Mouse (Mus musculus) heart, embryonic 11.5 days (tissue): ENCODE measurements at regions not wholly inside any gene's neighbourhood (a gene's known extent, or its start where the extent isn't known, plus 50 kb on each side); places are given as distances from the start of the nearest gene placed in this dataset.

Experiments used
- ATAC-seq: fragments of 200-750 bp; cut with Nextera tagmentation; replicated peaks from 2 replicates; pipeline ENCODE4 v1.8.0; 2017; ENCODE audit warnings: moderate library complexity; ENCODE audit not compliant: insufficient number of reproducible peaks, low FRiP score, low TSS enrichment
- H3K27ac ChIP-seq: fragments of 300-500 bp; sonication (generic); 2 replicates; pipeline ENCODE4 v1.5.1; 2014; ENCODE audit warnings: mild to moderate bottlenecking, low read depth, low read length
- H3K27me3 ChIP-seq: fragments of 300-500 bp; sonication (generic); 2 replicates; pipeline ENCODE4 v1.6.1; 2014; ENCODE audit warnings: mild to moderate bottlenecking, low read length, mixed read lengths; ENCODE audit not compliant: control insufficient read depth, insufficient read depth
- H3K36me3 ChIP-seq: fragments of 300-500 bp; sonication (generic); 2 replicates; pipeline ENCODE4 v1.6.1; 2014; ENCODE audit warnings: mild to moderate bottlenecking, low read length, moderate library complexity, mixed read lengths; ENCODE audit not compliant: control insufficient read depth, insufficient read depth
- H3K4me1 ChIP-seq: fragments of 300-500 bp; sonication (generic); 2 replicates; pipeline ENCODE4 v1.6.1; 2014; ENCODE audit warnings: low read length; ENCODE audit not compliant: control insufficient read depth, insufficient read depth
- H3K4me2 ChIP-seq: fragments of 300-500 bp; sonication (generic); 2 replicates; pipeline ENCODE4 v1.6.1; 2014; ENCODE audit warnings: mild to moderate bottlenecking, moderate library complexity
- H3K4me3 ChIP-seq: fragments of 300-500 bp; sonication (generic); 2 replicates; pipeline ENCODE4 v1.5.1; 2014; ENCODE audit warnings: low read depth, low read length
- H3K9ac ChIP-seq: fragments of 300-500 bp; sonication (generic); 2 replicates; pipeline ENCODE4 v1.6.1; 2014; ENCODE audit warnings: mild to moderate bottlenecking, low read depth, low read length, moderate library complexity
- H3K9me3 ChIP-seq: fragments of 300-500 bp; sonication (generic); replicated peaks from 2 replicates; pipeline ENCODE4 v1.6.1; 2016; ENCODE audit warnings: low read length; ENCODE audit not compliant: control insufficient read depth
- WGBS: fragments of 180-500 bp; shearing (Covaris S2); extraction: QIAGEN DNeasy Blood & Tissue Kit; methylation state at CpG from one replicate; pipeline ENCODE4 v1.1.7; 2014; ENCODE audit not compliant: insufficient replicate concordance; 5-methylcytosine and 5-hydroxymethylcytosine counted together

DNA sequence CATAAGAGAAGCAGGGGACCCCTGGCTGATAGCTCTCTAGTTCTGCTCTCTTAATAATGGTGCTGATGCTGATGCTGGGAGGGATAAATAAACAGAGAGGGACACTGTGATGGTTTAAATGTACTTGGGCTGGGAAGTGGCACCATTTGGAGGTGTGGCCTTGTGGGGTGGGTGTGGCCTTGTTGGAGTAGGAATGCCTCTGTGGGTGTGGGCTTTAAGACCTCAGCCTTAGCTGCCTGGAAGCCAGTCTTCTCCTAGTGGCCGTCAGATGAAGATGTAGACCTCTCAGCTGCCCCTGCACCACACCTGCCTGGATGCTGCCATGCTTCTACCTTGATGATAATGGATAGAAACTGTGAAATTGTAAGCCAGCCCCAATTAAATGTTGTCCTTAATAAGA is 765.0 kb upstream of the Car8 start:
- Histone ChIP-seq H3K4me1 (no peaks in the 10 kb centered on the region), H3K9ac (no peak overlapping the region), H3K27ac (no peak overlapping the region), H3K4me3 (no peak overlapping the region), H3K27me3 (no peaks in the 10 kb centered on the region), H3K4me2 (no peak overlapping the region), H3K9me3 (no peaks in the 10 kb centered on the region), H3K36me3 (no peaks in the 10 kb centered on the region)
- WGBS: 67% methylated on average over 1 of the region's 1 CpGs
- no peak for ATAC-seq

DNA sequence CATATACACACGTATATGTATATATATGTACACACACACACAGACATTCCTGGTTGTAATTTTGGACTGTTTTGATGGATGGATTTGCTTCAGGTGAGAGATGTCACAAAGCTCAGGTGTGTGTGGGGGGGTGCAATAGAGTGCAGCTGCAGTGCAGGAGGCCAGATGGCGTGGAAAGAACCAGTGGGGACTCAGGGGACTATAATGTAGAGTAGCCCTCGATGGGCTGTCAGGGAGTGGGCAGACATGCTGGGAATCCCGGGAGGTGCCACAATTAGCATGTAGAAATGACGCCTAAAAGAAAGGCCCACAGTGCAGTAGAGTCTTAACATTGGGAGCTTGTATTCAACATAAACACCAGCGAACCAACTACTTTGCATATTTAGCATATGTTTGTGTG is 763.5 kb upstream of the Car8 start:
- Histone ChIP-seq H3K27ac (no peak overlapping the region), H3K4me1 (no peaks in the 10 kb centered on the region), H3K36me3 (no peaks in the 10 kb centered on the region), H3K9ac (no peak overlapping the region), H3K9me3 (no peaks in the 10 kb centered on the region), H3K27me3 (no peaks in the 10 kb centered on the region), H3K4me2 (no peak overlapping the region), H3K4me3 (no peak overlapping the region)
- WGBS: 78% methylated on average over 6 of the region's 6 CpGs
- ATAC-seq: no peak

DNA sequence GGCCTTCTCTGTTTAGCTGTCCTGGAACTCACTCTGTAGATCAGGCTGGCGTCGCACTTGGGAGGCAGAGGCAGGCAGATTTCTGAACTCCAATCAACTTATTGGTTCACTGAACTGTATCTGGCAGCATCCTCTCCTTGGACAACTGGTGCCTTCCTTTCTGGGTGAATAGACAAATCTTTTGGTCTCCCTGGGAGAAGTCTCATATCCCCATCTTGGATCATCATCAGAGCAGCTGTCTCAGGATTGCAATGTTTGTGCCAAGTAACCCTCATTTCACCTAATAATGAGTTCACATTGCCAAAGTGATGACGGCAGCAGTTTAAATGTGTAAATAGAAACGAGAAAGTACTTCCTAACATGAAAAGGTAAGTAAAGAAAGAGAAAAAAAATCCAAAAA is 759.8 kb upstream of the Car8 start:
- Histone ChIP-seq H3K27me3 (no peaks in the 10 kb centered on the region), H3K9me3 (no peaks in the 10 kb centered on the region), H3K4me3 (no peak overlapping the region), H3K9ac (no peak overlapping the region), H3K27ac (no peak overlapping the region), H3K4me1 (no peaks in the 10 kb centered on the region), H3K36me3 (no peaks in the 10 kb centered on the region), H3K4me2 (no peak overlapping the region)
- no peak for ATAC-seq
- WGBS: 80% methylated on average over 4 of the region's 4 CpGs

DNA sequence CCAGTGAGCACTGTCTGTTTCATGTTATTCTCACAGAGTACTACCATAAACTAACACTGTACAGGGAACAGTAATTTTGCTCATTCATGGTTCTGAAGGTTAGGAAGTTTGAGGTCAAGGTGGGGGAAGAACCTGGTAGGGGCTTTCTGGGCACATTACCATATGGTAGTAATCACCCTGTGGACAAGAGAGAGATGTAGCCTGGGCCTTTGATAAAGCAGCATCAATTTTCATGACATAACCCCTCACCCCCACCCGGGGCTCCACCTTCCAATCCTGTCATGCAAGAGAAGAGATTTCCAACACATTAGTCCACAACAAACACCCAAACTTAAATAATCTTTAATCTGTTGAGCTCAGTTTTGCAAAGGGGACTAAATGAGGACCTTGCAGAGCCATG is 753.3 kb upstream of the Car8 start:
- Histone ChIP-seq H3K9ac (no peak overlapping the region), H3K4me1 (peaks cover 14% of the 10 kb centered on the region), H3K9me3 (no peaks in the 10 kb centered on the region), H3K27ac (no peak overlapping the region), H3K4me3 (no peak overlapping the region), H3K27me3 (no peaks in the 10 kb centered on the region), H3K4me2 (no peak overlapping the region), H3K36me3 (no peaks in the 10 kb centered on the region)
- ATAC-seq: no peak
- WGBS: 67% methylated on average over 1 of the region's 1 CpGs

DNA sequence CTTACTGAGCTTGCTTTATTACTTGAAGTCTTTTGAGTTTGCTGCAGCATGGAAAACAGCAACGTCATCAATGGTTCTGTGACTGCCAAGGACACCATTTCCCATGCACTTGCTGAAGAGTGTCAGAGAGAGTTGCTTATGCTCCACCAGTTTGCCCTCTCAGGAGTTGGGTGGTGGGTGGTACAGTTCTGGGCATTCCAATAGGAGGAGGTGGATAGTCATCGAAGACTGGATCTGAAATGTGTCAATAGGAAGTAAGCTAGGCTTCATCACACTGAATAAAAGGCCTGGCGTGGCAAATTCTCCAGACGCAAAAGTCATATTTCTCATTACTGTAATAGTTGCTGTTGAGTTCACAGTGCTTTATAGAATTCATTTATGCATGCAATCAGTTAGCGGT is 751.7 kb upstream of the Car8 start:
- Histone ChIP-seq H3K9me3 (no peaks in the 10 kb centered on the region), H3K9ac (no peak overlapping the region), H3K4me1 (peaks cover 14% of the 10 kb centered on the region), H3K27ac (no peak overlapping the region), H3K36me3 (no peaks in the 10 kb centered on the region), H3K27me3 (no peaks in the 10 kb centered on the region), H3K4me3 (no peak overlapping the region), H3K4me2 (no peak overlapping the region)
- no peak for ATAC-seq
- 81% methylated on average over 5 of the region's 5 CpGs for WGBS

DNA sequence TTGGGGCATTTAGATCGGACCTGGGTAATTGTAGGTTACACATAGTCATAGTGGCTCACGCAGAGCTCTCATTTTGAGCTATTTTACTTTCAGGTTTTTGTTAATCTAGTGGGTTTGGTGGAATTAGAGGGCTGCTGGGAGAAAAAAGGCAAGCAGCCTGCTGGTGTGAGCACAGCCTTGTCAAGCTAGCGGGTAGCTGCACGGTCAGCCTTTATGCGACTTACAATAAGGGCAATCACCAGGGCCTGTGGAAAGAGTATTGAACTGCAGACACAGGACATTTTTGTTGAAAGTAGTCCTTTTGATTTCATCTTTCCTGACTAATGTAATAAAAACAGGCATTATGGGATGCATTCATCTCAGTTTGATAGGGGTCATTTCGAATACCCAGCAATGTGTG is 750.8 kb upstream of the Car8 start:
- Histone ChIP-seq H3K27ac (no peak overlapping the region), H3K9me3 (no peaks in the 10 kb centered on the region), H3K9ac (no peak overlapping the region), H3K36me3 (no peaks in the 10 kb centered on the region), H3K4me3 (no peak overlapping the region), H3K4me1 (peaks cover 14% of the 10 kb centered on the region), H3K4me2 (no peak overlapping the region), H3K27me3 (no peaks in the 10 kb centered on the region)
- WGBS: 84% methylated on average over 6 of the region's 6 CpGs
- no peak for ATAC-seq

DNA sequence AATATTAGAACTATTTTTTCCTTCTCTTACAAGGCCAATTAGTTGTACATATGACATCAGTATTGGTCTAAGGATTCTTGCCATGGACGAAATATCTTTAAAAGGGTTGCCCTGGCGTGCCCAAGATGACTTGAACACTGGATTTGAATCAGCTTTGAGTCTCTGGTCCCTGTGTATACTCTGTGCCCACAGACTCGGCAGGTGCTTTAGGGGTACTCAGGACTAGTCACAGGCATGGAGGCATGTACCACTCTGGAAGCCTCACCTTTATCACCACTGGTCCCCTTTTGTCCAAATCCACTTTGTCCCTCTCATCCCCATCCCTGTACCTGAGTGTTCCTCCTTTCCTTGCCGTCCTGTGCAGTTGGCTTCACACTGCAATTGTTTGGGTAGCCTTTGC is 750.3 kb upstream of the Car8 start:
- no peak overlapping the region for H3K4me2 ChIP-seq
- WGBS: 81% methylated on average over 4 of the region's 4 CpGs
- H3K27ac ChIP-seq: no peak overlapping the region
- H3K4me1 ChIP-seq: peaks cover 14% of the 10 kb centered on the region
- no peaks in the 10 kb centered on the region for H3K9me3 ChIP-seq
- H3K9ac ChIP-seq: no peak overlapping the region
- no peak for ATAC-seq
- no peak overlapping the region for H3K4me3 ChIP-seq
- no peaks in the 10 kb centered on the region for H3K36me3 ChIP-seq
- H3K27me3 ChIP-seq: no peaks in the 10 kb centered on the region

DNA sequence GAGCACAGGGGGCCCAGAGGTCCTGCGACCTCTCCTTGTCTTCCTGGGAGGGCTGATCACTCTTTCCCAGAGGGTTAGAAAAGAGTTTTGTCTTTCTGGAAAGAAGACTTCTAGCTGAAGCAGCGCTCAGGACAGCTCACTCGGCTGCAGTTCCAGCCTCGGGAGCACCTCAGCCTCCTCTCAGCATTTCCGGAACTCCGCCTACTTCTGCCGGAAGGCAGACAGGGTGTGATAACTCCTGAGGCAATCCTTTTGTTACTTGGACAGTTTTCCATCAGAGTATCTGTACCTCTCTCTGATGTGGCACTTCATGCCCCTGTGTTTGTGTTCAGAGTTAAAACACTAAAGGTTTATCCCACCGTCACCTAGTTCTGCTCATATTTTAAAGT is 749.5 kb upstream of the Car8 start:
- Histone ChIP-seq H3K4me3 (no peak overlapping the region), H3K4me1 (peaks cover 14% of the 10 kb centered on the region), H3K9me3 (no peaks in the 10 kb centered on the region), H3K27ac (no peak overlapping the region), H3K36me3 (no peaks in the 10 kb centered on the region), H3K9ac (peak overlapping the region; percentile 28; the same call in 1 of the 2 replicates), H3K27me3 (no peaks in the 10 kb centered on the region), H3K4me2 (no peak overlapping the region; the same call in 1 of the 2 replicates)
- no peak for ATAC-seq
- WGBS: 45% methylated on average over 8 of the region's 8 CpGs

DNA sequence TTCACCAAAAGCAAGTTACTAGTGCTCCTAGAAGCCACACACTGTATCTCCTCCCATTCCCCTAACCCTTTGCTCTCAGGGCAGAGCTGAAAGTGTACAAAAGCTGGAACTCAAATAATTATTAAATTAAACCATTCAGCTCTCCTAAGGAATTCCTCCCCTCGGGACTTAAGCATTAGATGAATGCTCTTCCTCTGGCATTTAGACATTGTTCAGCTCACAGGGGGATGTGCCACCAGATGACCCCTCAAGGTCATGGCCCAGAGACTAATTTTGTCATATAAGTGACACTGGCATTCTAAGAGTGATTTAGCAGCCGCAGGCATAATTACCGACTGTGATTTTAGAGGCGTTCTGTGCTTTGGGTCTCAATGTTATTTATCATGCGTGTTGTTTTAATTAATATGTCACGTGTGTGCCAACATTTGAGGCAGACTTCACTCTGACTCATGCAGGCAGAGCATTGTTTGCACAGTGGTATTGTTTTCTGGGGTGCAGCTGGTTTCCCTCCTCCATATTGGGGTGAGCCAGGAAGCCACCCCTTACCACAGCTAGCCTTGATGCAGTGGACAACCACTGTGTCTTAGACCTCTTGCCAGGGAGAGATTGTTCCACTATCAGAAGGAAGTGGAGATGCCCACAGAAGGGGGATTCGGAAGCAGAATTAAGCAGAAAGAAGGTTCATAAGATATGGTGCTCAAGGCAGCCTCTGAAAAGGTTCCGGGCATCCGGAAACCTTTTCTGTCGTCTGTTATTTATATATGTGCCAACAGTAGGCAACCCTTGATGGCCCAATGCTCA is 748.9 kb upstream of the Car8 start:
- H3K27ac ChIP-seq: no peak overlapping the region

More for the DNA sequence above, 748.9 kb upstream of the Car8 start:
- H3K4me3 ChIP-seq: no peak overlapping the region
- H3K4me2 ChIP-seq: no peak overlapping the region; the same call in 1 of the 2 replicates
- peaks cover 14% of the 10 kb centered on the region for H3K4me1 ChIP-seq
- H3K9ac ChIP-seq: peak overlapping the region; percentile 28; the same call in 1 of the 2 replicates
- 61% methylated on average over 10 of the region's 10 CpGs for WGBS
- no peaks in the 10 kb centered on the region for H3K27me3 ChIP-seq
- no peak for ATAC-seq
- H3K9me3 ChIP-seq: no peaks in the 10 kb centered on the region
- H3K36me3 ChIP-seq: no peaks in the 10 kb centered on the region
